Mouse (Mus musculus) kidney, postnatal 0 days (tissue): ENCODE measurements around the gene Pcsk5. TPM values are rescaled to one million over a fixed set of nuclear protein-coding genes. Genes with fewer than 3 reads are reported as not detected.
A peak's percentile ranks its signal among the peaks of the same experiment; 100 is the strongest.

Experiments
- ATAC-seq: fragments of 200-750 bp; cut with Nextera tagmentation; replicated peaks from 2 replicates; pipeline ENCODE4 v1.8.0; 2017; ENCODE audit warnings: low read depth, moderate number of reproducible peaks, moderate TSS enrichment, moderate library complexity; ENCODE audit not compliant: low FRiP score
- DNase-seq: peaks from one replicate; pipeline ENCODE4 v3.0.0-alpha.2; 2016; ENCODE audit warnings: low spot score
- H3K27ac ChIP-seq: fragments of 300-500 bp; sonication (generic); 2 replicates; pipeline ENCODE4 v1.5.1; 2014; ENCODE audit warnings: mild to moderate bottlenecking
- H3K27me3 ChIP-seq: fragments of 300-500 bp; sonication (generic); 2 replicates; pipeline ENCODE4 v1.6.1; 2014; ENCODE audit warnings: low read length, mixed read lengths; ENCODE audit not compliant: insufficient read depth
- H3K36me3 ChIP-seq: fragments of 300-500 bp; sonication (generic); 2 replicates; pipeline ENCODE4 v1.6.1; 2014; ENCODE audit warnings: low read length, mixed read lengths; ENCODE audit not compliant: insufficient read depth
- H3K4me1 ChIP-seq: fragments of 300-500 bp; sonication (generic); replicated peaks from 2 replicates; pipeline ENCODE4 v1.6.1; 2014; ENCODE audit warnings: antibody characterized with exemption, low read length, mixed read lengths; ENCODE audit not compliant: insufficient read depth
- H3K4me2 ChIP-seq: fragments of 300-500 bp; sonication (generic); 2 replicates; pipeline ENCODE4 v1.6.1; 2014; ENCODE audit warnings: mild to moderate bottlenecking, low read length, moderate library complexity, mixed read lengths
- H3K4me3 ChIP-seq: fragments of 300-500 bp; sonication (generic); replicated peaks from 2 replicates; pipeline ENCODE4 v1.5.1; 2014; ENCODE audit warnings: low read depth, low read length
- H3K9ac ChIP-seq: fragments of 300-500 bp; sonication (generic); 2 replicates; pipeline ENCODE4 v1.6.1; 2014; ENCODE audit warnings: low read depth, low read length
- H3K9me3 ChIP-seq: fragments of 300-500 bp; sonication (generic); replicated peaks from 2 replicates; pipeline ENCODE4 v1.6.1; 2016; ENCODE audit warnings: low read length, inconsistent platforms, mixed read lengths
- CTCF ChIP-seq: IDR thresholded peaks from 2 replicates; pipeline ENCODE4 v1.5.1; 2016; ENCODE audit warnings: antibody characterized with exemption, low read depth, mild to moderate bottlenecking, moderate library complexity
- WGBS: fragments of 180-500 bp; shearing (Covaris S2); extraction: QIAGEN DNeasy Blood & Tissue Kit; methylation state at CpG from one replicate; pipeline ENCODE4 v1.1.7; 2014; 5-methylcytosine and 5-hydroxymethylcytosine counted together
- polyA plus RNA-seq: library from polyadenylated mRNA; unstranded; fragments of >200 nt; fragmentation: Nextera tagmentation; extraction: Ambion mirVana; gene quantifications from 2 replicates; pipeline ENCODE4 v1.2.1, GENCODE M21; 2015

The Pcsk5 gene
- polyA plus RNA-seq, 1 experiment from 2014 or later, result 17.4 TPM

GRCm38 (mm10) chr19:17397922-17398321, 439.5 kb downstream of the Pcsk5 start:
- ATAC-seq, result no peak
- WGBS, result 63% methylated on average over 5 of the region's 5 CpGs
- H3K4me2 ChIP-seq, result no peak overlapping the region
- no peak for DNase-seq
- no peaks in the 10 kb centered on the region for H3K27me3 ChIP-seq
- no peaks in the 10 kb centered on the region for H3K9me3 ChIP-seq
- no peak overlapping the region for H3K4me3 ChIP-seq
- H3K27ac ChIP-seq, result no peak overlapping the region
- no peak for TF ChIP-seq CTCF
- 0 out of 2 replicates have a peak, but pooled peaks cover 9% of the 10 kb centered on the region for H3K4me1 ChIP-seq
- H3K36me3 ChIP-seq, result peaks cover 20% of the 10 kb centered on the region
- no peak overlapping the region for H3K9ac ChIP-seq

GRCm38 (mm10) chr19:17396802-17397201, 440.6 kb downstream of the Pcsk5 start:
- no peak for TF ChIP-seq CTCF
- H3K36me3 ChIP-seq, result peaks cover 20% of the 10 kb centered on the region
- H3K4me3 ChIP-seq, result no peak overlapping the region
- ATAC-seq (no peak), DNase-seq (no peak)
- no peak overlapping the region for H3K9ac ChIP-seq
- no peak overlapping the region for H3K4me2 ChIP-seq
- H3K27me3 ChIP-seq, result no peaks in the 10 kb centered on the region
- WGBS, result 74% methylated on average over 4 of the region's 4 CpGs
- H3K27ac ChIP-seq, result no peak overlapping the region
- no peaks in the 10 kb centered on the region for H3K9me3 ChIP-seq
- H3K4me1 ChIP-seq, result 0 out of 2 replicates have a peak, but pooled peaks cover 9% of the 10 kb centered on the region

GRCm38 (mm10) chr19:17393841-17394591, 443.4 kb downstream of the Pcsk5 start, which contains the start of gene Rfk:
TSS of gene Rfk (plus strand) at chr19:17394043.
- peaks cover 14% of the 10 kb centered on the region; the same call in 1 of the 2 replicates for H3K36me3 ChIP-seq
- H3K4me3 ChIP-seq, result peak within 1 kb of the TSS; percentile 81
- under 1% methylated on average over 78 of the region's 83 CpGs for WGBS
- H3K9ac ChIP-seq, result peak within 1 kb of the TSS; percentile 91
- peak; percentile 96 for DNase-seq
- no peaks in the 10 kb centered on the region for H3K27me3 ChIP-seq
- peak within 1 kb of the TSS; percentile 84 for H3K27ac ChIP-seq
- no peak for TF ChIP-seq CTCF
- H3K4me2 ChIP-seq, result peak within 1 kb of the TSS; percentile 78
- peak; percentile 98 for ATAC-seq
- 0 out of 2 replicates have a peak, but pooled peaks cover 9% of the 10 kb centered on the region for H3K4me1 ChIP-seq
- H3K9me3 ChIP-seq, result no peaks in the 10 kb centered on the region

- TF ChIP-seq CTCF, result no peak
- DNase-seq (no peak), ATAC-seq (no peak)
- H3K4me1 ChIP-seq, result 0 out of 2 replicates have a peak, but pooled peaks cover 9% of the 10 kb centered on the region
- H3K36me3 ChIP-seq, result 0 out of 2 replicates have a peak, but pooled peaks cover 4% of the 10 kb centered on the region
- H3K4me3 ChIP-seq, result no peak overlapping the region
- no peaks in the 10 kb centered on the region for H3K9me3 ChIP-seq
- WGBS, result 8% methylated on average over 3 of the region's 3 CpGs
- no peak overlapping the region; the same call in 1 of the 2 replicates for H3K4me2 ChIP-seq
- H3K27me3 ChIP-seq, result no peaks in the 10 kb centered on the region
- no peak overlapping the region for H3K27ac ChIP-seq
- H3K9ac ChIP-seq, result no peak overlapping the region
Observed at GRCm38 (mm10) chr19:17392866-17393265, 444.6 kb downstream of the Pcsk5 start.

DNA sequence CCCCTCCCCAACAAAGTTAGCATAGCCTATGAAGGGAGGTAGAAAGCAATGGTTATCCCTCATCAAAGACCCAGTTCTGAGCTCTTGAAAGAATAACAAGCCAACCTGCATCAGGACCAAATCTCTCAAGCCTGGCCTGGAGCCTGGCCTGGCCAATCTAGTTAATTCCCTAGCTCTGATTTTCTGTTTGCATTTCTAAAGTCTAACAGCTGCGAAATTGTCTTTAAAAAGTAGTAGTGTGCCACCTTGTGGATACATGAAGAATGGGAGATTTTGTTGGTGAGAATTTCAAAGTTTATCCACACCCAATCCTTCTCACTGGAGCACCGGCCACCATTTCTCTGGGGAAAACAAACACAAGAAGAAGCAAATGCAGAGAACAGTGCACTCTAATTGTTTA, 449.0 kb downstream of the Pcsk5 start:
- peak; percentile 83 for TF ChIP-seq CTCF
- ATAC-seq, result no peak
- Histone ChIP-seq H3K4me2 (no peak overlapping the region), H3K36me3 (no peaks in the 10 kb centered on the region), H3K9ac (no peak overlapping the region), H3K27me3 (no peaks in the 10 kb centered on the region), H3K27ac (no peak overlapping the region), H3K9me3 (no peaks in the 10 kb centered on the region), H3K4me1 (0 out of 2 replicates have a peak, but pooled peaks cover 3% of the 10 kb centered on the region), H3K4me3 (no peak overlapping the region)
- DNase-seq, result peak; percentile 91
- WGBS, result 6% methylated on average over 2 of the region's 2 CpGs

DNA sequence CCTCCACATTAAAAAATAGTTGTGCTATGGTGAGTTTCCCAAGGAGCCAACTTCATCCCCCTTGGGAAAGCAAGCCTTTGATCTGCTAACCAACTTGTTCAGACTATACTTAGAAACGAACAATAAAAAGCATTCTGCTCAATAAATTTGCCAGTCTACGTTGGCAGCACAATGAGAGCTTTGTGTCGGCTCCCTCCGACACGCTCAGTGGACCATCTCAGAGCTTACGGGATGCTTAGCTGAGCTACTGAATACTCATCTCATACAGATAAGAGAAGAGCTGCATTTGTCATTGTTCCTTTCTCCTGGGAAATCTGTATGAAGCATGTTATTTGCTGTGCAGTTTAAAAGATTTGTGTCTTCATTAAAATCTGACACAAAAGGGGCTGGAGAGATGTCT, 451.0 kb downstream of the Pcsk5 start:
- WGBS, result 28% methylated on average over 6 of the region's 6 CpGs
- Histone ChIP-seq H3K9me3 (no peaks in the 10 kb centered on the region), H3K9ac (no peak overlapping the region), H3K4me3 (no peak overlapping the region), H3K4me1 (0 out of 2 replicates have a peak, but pooled peaks cover 3% of the 10 kb centered on the region), H3K27me3 (no peaks in the 10 kb centered on the region), H3K4me2 (no peak overlapping the region), H3K36me3 (no peaks in the 10 kb centered on the region), H3K27ac (no peak overlapping the region)
- DNase-seq (no peak), ATAC-seq (no peak)
- TF ChIP-seq CTCF, result no peak
